Mouse (Mus musculus): ENCODE data around the gene Nqo1. TPM values are rescaled to one million over a fixed set of nuclear protein-coding genes. Genes with fewer than 3 reads are reported as not detected.

Nqo1 gene
- total and polyA plus RNA-seq, 3 experiments, result 0.94 to 23.8 (median 1.9) TPM

DNA sequence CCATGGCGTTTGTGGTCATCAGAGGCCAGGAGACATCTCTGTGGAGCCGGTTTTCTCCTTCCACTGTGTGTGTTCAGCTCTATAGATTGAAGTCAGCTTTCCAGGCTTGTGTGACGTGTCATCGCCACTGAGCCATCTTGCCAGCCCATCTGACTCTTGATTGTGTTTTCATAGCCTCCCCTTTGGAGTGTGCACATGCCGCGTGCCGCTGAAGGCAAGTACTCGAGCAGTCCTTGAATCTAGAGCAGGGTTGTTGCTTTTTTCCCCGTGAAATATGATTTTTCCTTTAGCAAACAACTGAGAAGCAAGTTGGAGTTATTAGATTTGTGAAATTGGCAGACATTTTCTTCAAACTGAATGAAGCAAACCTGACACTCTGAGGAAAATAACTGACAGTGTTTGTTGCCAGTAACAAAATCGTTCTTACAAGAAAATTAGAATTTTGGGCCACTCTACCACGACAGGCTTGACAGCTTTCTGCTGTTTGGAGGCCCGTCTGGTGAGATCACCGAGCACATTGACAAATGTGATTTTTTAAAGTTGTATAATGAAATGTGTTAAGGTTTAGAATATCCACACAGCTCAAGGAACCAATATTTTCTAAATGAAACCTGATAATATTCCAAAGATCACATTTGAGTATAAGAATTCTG lies 48.5 kb upstream of the Nqo1 start:
- DNase-seq (ENCODE audit: extremely low read depth), result no peak
- peaks cover 11 to 44% of the 10 kb centered on the region in 2 experiments for H3K36me3 ChIP-seq (replicated peaks in 1 of 2; ENCODE audit: control insufficient read depth in 1 of 2, insufficient read depth in 1 of 2, low read length in 1 of 2)
- no peak overlapping the region for H3K4me2 ChIP-seq (ENCODE audit: insufficient read depth, low read depth, poor library complexity, severe bottlenecking)
- no peaks in the 10 kb centered on the region for H3K9me3 ChIP-seq (replicated peaks; ENCODE audit: low read length)
- TF ChIP-seq MEF2A (IDR thresholded peaks at IDR 0.05; ENCODE audit: borderline replicate concordance, low read depth, low read length) (no peak), UBTF (IDR thresholded peaks at IDR 0.05; ENCODE audit: low read depth, low read length) (no peak), CHD1 (IDR thresholded peaks at IDR 0.05; ENCODE audit: low read depth, low read length) (no peak), ZC3H11A (IDR thresholded peaks at IDR 0.05; ENCODE audit: low read depth, low read length) (no peak), RAD21 (IDR thresholded peaks at IDR 0.05; ENCODE audit: low read depth, low read length) (no peak), KAT2A (IDR thresholded peaks at IDR 0.05; ENCODE audit: insufficient replicate concordance, low read length) (no peak), SMC3 (IDR thresholded peaks at IDR 0.05; ENCODE audit: low read depth, low read length) (no peak), MAZ (IDR thresholded peaks at IDR 0.05; ENCODE audit: low read depth, low read length) (no peak), MXI1 (IDR thresholded peaks at IDR 0.05; ENCODE audit: low read depth, low read length) (no peak), BHLHE40 (IDR thresholded peaks at IDR 0.05; ENCODE audit: low read depth, low read length) (no peak), TCF12 (IDR thresholded peaks at IDR 0.05; ENCODE audit: low read depth, low read length) (no peak), ZNF384 (IDR thresholded peaks at IDR 0.05; ENCODE audit: low read depth, low read length) (no peak), POLR2A (IDR thresholded peaks at IDR 0.05; ENCODE audit: low read depth, low read length) (no peak), NRF1 (IDR thresholded peaks at IDR 0.05; ENCODE audit: low read depth, low read length) (no peak)
- in situ Hi-C loops (cut with MboI; ENCODE audit: low pct_ligation_motif_present, low pct_unique_long_range_greater_than_20kb, low sequenced_read_pairs) (no loop called here), dilution Hi-C loops (cut with MboI; ENCODE audit: extremely low pct_ligation_motif_present, extremely low pct_unique_long_range_greater_than_20kb, low sequenced_read_pairs) (no loop called here)
- H3K79me2 ChIP-seq (replicated peaks; ENCODE audit: control insufficient read depth, extremely low read depth, insufficient read depth, poor library complexity, severe bottlenecking), result no peaks in the 10 kb centered on the region
- no peak overlapping the region for H3K4me3 ChIP-seq (replicated peaks in 1 of 3; ENCODE audit: low read depth in 2 of 3, low read length in 2 of 3, poor library complexity in 1 of 3)
- peaks cover 0 to 14% of the 10 kb centered on the region in 2 experiments; a peak in 1 of 4 replicates for H3K4me1 ChIP-seq (ENCODE audit: control insufficient read depth in 1 of 2, insufficient read depth in 2 of 2)
- H3K27ac ChIP-seq (ENCODE audit: insufficient read depth, low read depth), result no peak overlapping the region
- H3K27me3 ChIP-seq (replicated peaks), result no peaks in the 10 kb centered on the region
- no peak overlapping the region for H3K9ac ChIP-seq (ENCODE audit: insufficient read depth, low read depth)

DNA sequence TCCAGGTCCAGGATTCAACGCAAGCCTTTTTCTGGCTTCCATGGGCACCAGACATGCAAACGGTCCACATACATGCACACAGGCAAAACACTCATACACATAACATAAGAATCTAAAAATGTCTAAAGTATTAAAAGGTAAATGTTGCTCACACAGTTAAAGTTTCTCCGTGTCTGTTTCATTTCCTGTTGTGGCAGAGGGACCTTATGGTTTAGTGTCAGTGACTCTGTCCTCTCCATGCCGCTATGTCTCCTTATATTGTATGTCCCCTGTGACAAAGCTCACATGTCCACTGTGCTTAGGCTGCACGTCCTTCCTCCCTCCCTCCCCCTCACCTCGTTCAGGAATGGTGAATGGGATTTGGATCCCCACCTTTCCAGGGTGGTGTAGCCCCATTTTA lies 46.6 kb upstream of the Nqo1 start:
- H3K4me3 ChIP-seq (replicated peaks in 1 of 3; ENCODE audit: low read depth in 2 of 3, low read length in 2 of 3, poor library complexity in 1 of 3), result no peak overlapping the region
- H3K9ac ChIP-seq (ENCODE audit: insufficient read depth, low read depth), result no peak overlapping the region
- H3K4me2 ChIP-seq (ENCODE audit: insufficient read depth, low read depth, poor library complexity, severe bottlenecking), result no peak overlapping the region
- no peak overlapping the region for H3K27ac ChIP-seq (ENCODE audit: insufficient read depth, low read depth)
- H3K4me1 ChIP-seq (ENCODE audit: control insufficient read depth in 1 of 2, insufficient read depth in 2 of 2), result peaks cover 0 to 9% of the 10 kb centered on the region in 2 experiments; a peak in 1 of 4 replicates
- no peaks in the 10 kb centered on the region for H3K9me3 ChIP-seq (replicated peaks; ENCODE audit: low read length)
- TF ChIP-seq USF1 (IDR thresholded peaks at IDR 0.05; ENCODE audit: low read depth, low read length) (no peak), ZMIZ1 (IDR thresholded peaks at IDR 0.05; ENCODE audit: low read depth, low read length) (no peak), UBTF (IDR thresholded peaks at IDR 0.05; ENCODE audit: low read depth, low read length) (no peak), EP300 (IDR thresholded peaks at IDR 0.05; ENCODE audit: low read length) (no peak), NRF1 (IDR thresholded peaks at IDR 0.05; ENCODE audit: low read depth, low read length) (no peak), IRF4 (IDR thresholded peaks at IDR 0.05; ENCODE audit: low read depth, low read length) (no peak), ELF1 (IDR thresholded peaks at IDR 0.05; ENCODE audit: low read depth, low read length) (no peak), TCF12 (IDR thresholded peaks at IDR 0.05; ENCODE audit: low read depth, low read length) (no peak), JUND (conservative IDR thresholded peaks at IDR 0.05; ENCODE audit: low read depth, low read length) (no peak), NELFE (IDR thresholded peaks at IDR 0.05; ENCODE audit: low read depth, low read length) (no peak), POLR2AphosphoS2 (IDR thresholded peaks at IDR 0.05; ENCODE audit: low read depth, low read length) (no peak), E2F4 (IDR thresholded peaks at IDR 0.05; ENCODE audit: insufficient replicate concordance, low read depth, low read length) (no peak), PAX5 (IDR thresholded peaks at IDR 0.05; ENCODE audit: low read length) (no peak), ZC3H11A (IDR thresholded peaks at IDR 0.05; ENCODE audit: low read depth, low read length) (no peak), MAX (IDR thresholded peaks at IDR 0.05; ENCODE audit: low read length) (no peak), JUN (IDR thresholded peaks at IDR 0.05; ENCODE audit: insufficient read depth, low read depth, low read length) (no peak), MXI1 (IDR thresholded peaks at IDR 0.05; ENCODE audit: low read depth, low read length) (no peak), TBP (conservative IDR thresholded peaks at IDR 0.05; ENCODE audit: low read depth, low read length) (no peak)
- dilution Hi-C loops (cut with MboI; ENCODE audit: extremely low pct_ligation_motif_present, extremely low pct_unique_long_range_greater_than_20kb, low sequenced_read_pairs) (no loop called here), in situ Hi-C loops (cut with MboI; ENCODE audit: low pct_ligation_motif_present, low pct_unique_long_range_greater_than_20kb, low sequenced_read_pairs) (loop anchor here (10.0 kb wide), 1 partner anchor 45 kb away; no protein-coding TSS in a partner anchor)
- no peaks in the 10 kb centered on the region for H3K79me2 ChIP-seq (replicated peaks; ENCODE audit: control insufficient read depth, extremely low read depth, insufficient read depth, poor library complexity, severe bottlenecking)
- DNase-seq (ENCODE audit: extremely low read depth), result no peak
- no peaks in the 10 kb centered on the region for H3K27me3 ChIP-seq (replicated peaks)
- H3K36me3 ChIP-seq (replicated peaks in 1 of 2; ENCODE audit: control insufficient read depth in 1 of 2, insufficient read depth in 1 of 2, low read length in 1 of 2), result peaks cover 11 to 39% of the 10 kb centered on the region in 2 experiments

Data from CH12.LX (cell line).